Mouse (Mus musculus): ENCODE results near the gene Gabarapl2. TPM values are rescaled to one million over a fixed set of nuclear protein-coding genes. Genes with fewer than 3 reads are reported as not detected.

Gene Gabarapl2
- polyA plus RNA-seq, 1 experiment = 58.2 TPM

- Histone ChIP-seq H3K4me3 (replicated peaks; ENCODE audit: extremely low read depth, low read depth, low read length) (no peak overlapping the region), H3K4me1 (ENCODE audit: control insufficient read depth, insufficient read depth, low read length) (no peaks in the 10 kb centered on the region)
- WGBS = 65% methylated on average over 7 of the region's 7 CpGs
- TF ChIP-seq CTCF (IDR thresholded peaks at IDR 0.05; ENCODE audit: insufficient read depth, low read length) (no peak), POLR2A (IDR thresholded peaks at IDR 0.05; ENCODE audit: borderline replicate concordance, extremely low read depth, low read depth, low read length) (no peak)
- no peak for DNase-seq
These were observed 28.9 kb upstream of the Gabarapl2 start for GRCm38 (mm10) chr8:111911572-111911971.

GRCm38 (mm10) chr8:111912860-111913432, 27.6 kb upstream of the Gabarapl2 start:
- DNase-seq = no peak
- 55% methylated on average over 12 of the region's 12 CpGs for WGBS
- Histone ChIP-seq H3K4me1 (ENCODE audit: control insufficient read depth, insufficient read depth, low read length) (no peaks in the 10 kb centered on the region), H3K4me3 (replicated peaks; ENCODE audit: extremely low read depth, low read depth, low read length) (no peak overlapping the region)
- TF ChIP-seq POLR2A (IDR thresholded peaks at IDR 0.05; ENCODE audit: borderline replicate concordance, extremely low read depth, low read depth, low read length) = no peak
- no peak for TF ChIP-seq CTCF (IDR thresholded peaks at IDR 0.05; ENCODE audit: insufficient read depth, low read length)

GRCm38 (mm10) chr8:111919663-111920062, 20.8 kb upstream of the Gabarapl2 start:
- TF ChIP-seq CTCF (IDR thresholded peaks at IDR 0.05; ENCODE audit: insufficient read depth, low read length) = 0 out of 2 replicates have a peak, but pooled peaks have one; percentile 13
- no peak for TF ChIP-seq POLR2A (IDR thresholded peaks at IDR 0.05; ENCODE audit: borderline replicate concordance, extremely low read depth, low read depth, low read length)
- Histone ChIP-seq H3K4me1 (ENCODE audit: control insufficient read depth, insufficient read depth, low read length) (no peaks in the 10 kb centered on the region), H3K4me3 (replicated peaks; ENCODE audit: extremely low read depth, low read depth, low read length) (no peak overlapping the region)
- DNase-seq = no peak
- 92% methylated on average over 2 of the region's 2 CpGs for WGBS

GRCm38 (mm10) chr8:111920971-111921370, 19.5 kb upstream of the Gabarapl2 start:
- no peaks in the 10 kb centered on the region for H3K4me1 ChIP-seq (ENCODE audit: control insufficient read depth, insufficient read depth, low read length)
- 59% methylated on average over 4 of the region's 4 CpGs for whole genome bisulfite sequencing
- TF ChIP-seq CTCF (IDR thresholded peaks at IDR 0.05; ENCODE audit: insufficient read depth, low read length) = no peak
- H3K4me3 ChIP-seq (replicated peaks; ENCODE audit: extremely low read depth, low read depth, low read length) = no peak overlapping the region
- no peak for DNase-seq

- TF ChIP-seq POLR2A (IDR thresholded peaks at IDR 0.05; ENCODE audit: borderline replicate concordance, extremely low read depth, low read depth, low read length) (no peak), CTCF (IDR thresholded peaks at IDR 0.05; ENCODE audit: insufficient read depth, low read length) (peak; percentile 70)
- Histone ChIP-seq H3K4me3 (replicated peaks; ENCODE audit: extremely low read depth, low read depth, low read length) (peak overlapping the region; percentile 69), H3K4me1 (ENCODE audit: control insufficient read depth, insufficient read depth, low read length) (no peaks in the 10 kb centered on the region)
- WGBS = 6% methylated on average over 10 of the region's 10 CpGs
- peak; percentile 48 for DNase-seq
These were observed 17.1 kb upstream of the Gabarapl2 start for GRCm38 (mm10) chr8:111923383-111923804.

- 81% methylated on average over 7 of the region's 7 CpGs for WGBS
- Histone ChIP-seq H3K4me3 (replicated peaks; ENCODE audit: extremely low read depth, low read depth, low read length) (no peak overlapping the region), H3K4me1 (ENCODE audit: control insufficient read depth, insufficient read depth, low read length) (no peaks in the 10 kb centered on the region)
- TF ChIP-seq POLR2A (IDR thresholded peaks at IDR 0.05; ENCODE audit: borderline replicate concordance, extremely low read depth, low read depth, low read length) (no peak), CTCF (IDR thresholded peaks at IDR 0.05; ENCODE audit: insufficient read depth, low read length) (no peak)
- no peak for DNase-seq
These were observed 15.5 kb upstream of the Gabarapl2 start for GRCm38 (mm10) chr8:111924976-111925375.

GRCm38 (mm10) chr8:111929648-111930344, 10.7 kb upstream of the Gabarapl2 start:
- TF ChIP-seq CTCF (IDR thresholded peaks at IDR 0.05; ENCODE audit: insufficient read depth, low read length) = no peak
- TF ChIP-seq POLR2A (IDR thresholded peaks at IDR 0.05; ENCODE audit: borderline replicate concordance, extremely low read depth, low read depth, low read length) = no peak
- Histone ChIP-seq H3K4me3 (replicated peaks; ENCODE audit: extremely low read depth, low read depth, low read length) (no peak overlapping the region), H3K4me1 (ENCODE audit: control insufficient read depth, insufficient read depth, low read length) (no peaks in the 10 kb centered on the region)
- WGBS = 55% methylated on average over 8 of the region's 8 CpGs
- DNase-seq = no peak

GRCm38 (mm10) chr8:111931721-111932120, 8.8 kb upstream of the Gabarapl2 start:
- Histone ChIP-seq H3K4me3 (replicated peaks; ENCODE audit: extremely low read depth, low read depth, low read length) (no peak overlapping the region), H3K4me1 (ENCODE audit: control insufficient read depth, insufficient read depth, low read length) (no peaks in the 10 kb centered on the region)
- WGBS = 82% methylated on average over 16 of the region's 16 CpGs
- TF ChIP-seq POLR2A (IDR thresholded peaks at IDR 0.05; ENCODE audit: borderline replicate concordance, extremely low read depth, low read depth, low read length) = no peak
- TF ChIP-seq CTCF (IDR thresholded peaks at IDR 0.05; ENCODE audit: insufficient read depth, low read length) = no peak
- no peak for DNase-seq

- peak; percentile 56 for DNase-seq
- TF ChIP-seq POLR2A (IDR thresholded peaks at IDR 0.05; ENCODE audit: borderline replicate concordance, extremely low read depth, low read depth, low read length) = no peak
- no peak for TF ChIP-seq CTCF (IDR thresholded peaks at IDR 0.05; ENCODE audit: insufficient read depth, low read length)
- 27% methylated on average over 19 of the region's 19 CpGs for WGBS
These were observed 7.7 kb upstream of the Gabarapl2 start for GRCm38 (mm10) chr8:111932580-111933336.

More at GRCm38 (mm10) chr8:111932580-111933336, 7.7 kb upstream of the Gabarapl2 start:
- Histone ChIP-seq H3K4me1 (ENCODE audit: control insufficient read depth, insufficient read depth, low read length) (no peaks in the 10 kb centered on the region), H3K4me3 (replicated peaks; ENCODE audit: extremely low read depth, low read depth, low read length) (peak overlapping the region; percentile 64)
